Mouse (Mus musculus) retina, adult 2 months (tissue): ENCODE results near the gene Cdh23.

Experiments
- DNase-seq: peaks from one replicate; pipeline ENCODE4 v3.0.0-alpha.2; 2012; ENCODE audit warnings: low read depth, low spot score

The Cdh23 gene

GRCm38 (mm10) chr10:60344111-60344510, 352.2 kb downstream of the Cdh23 start:
- no peak for DNase-seq

- DNase-seq = no peak
Measured at GRCm38 (mm10) chr10:60341528-60341927, 354.8 kb downstream of the Cdh23 start.

GRCm38 (mm10) chr10:60335021-60335420, 361.3 kb downstream of the Cdh23 start:
- DNase-seq = no peak

DNA sequence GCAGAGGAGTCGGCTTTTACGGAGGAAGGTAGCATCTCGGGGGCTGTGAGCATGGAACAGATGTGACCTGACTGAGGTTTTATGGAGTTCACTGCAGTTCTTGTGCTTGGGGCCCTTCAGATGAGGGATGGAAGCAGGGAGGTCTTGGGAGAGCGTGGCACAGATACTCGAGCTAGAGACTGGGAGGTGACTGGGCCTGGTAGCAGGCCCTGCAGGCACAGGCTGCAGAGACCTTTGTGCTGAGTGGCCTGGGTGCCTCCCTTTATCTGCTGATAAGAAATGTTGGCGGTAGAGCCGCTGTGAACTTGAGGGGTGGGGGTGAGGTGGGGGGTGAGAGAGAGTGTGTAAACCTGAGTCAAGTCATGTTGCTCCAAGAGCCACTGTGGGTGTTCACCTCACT, 361.7 kb downstream of the Cdh23 start:
- no peak for DNase-seq

GRCm38 (mm10) chr10:60328963-60329650, 367.2 kb downstream of the Cdh23 start:
- no peak for DNase-seq

DNA sequence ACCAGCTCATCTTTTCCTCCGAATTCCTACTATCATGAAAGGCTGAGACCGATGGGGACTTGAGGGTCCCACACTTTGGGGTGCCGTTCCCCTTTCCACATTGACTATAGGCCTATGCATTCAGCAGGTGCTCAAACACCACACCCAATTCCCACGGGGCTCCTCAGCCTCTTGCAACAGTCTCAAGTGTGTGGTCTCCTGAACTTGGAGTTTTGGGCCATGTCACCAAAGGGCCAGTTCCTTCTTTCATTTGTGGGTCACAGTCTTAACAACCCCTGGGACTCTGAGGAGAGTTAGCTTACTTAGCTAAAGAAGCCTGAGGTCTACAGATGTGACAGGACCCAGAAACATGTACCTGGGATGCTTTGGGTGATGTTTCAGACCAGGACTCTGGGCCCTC, 380.1 kb downstream of the Cdh23 start:
- DNase-seq = no peak

GRCm38 (mm10) chr10:60313606-60314005, 382.7 kb downstream of the Cdh23 start:
- no peak for DNase-seq

GRCm38 (mm10) chr10:60310629-60311028, 385.7 kb downstream of the Cdh23 start:
- no peak for DNase-seq

DNA sequence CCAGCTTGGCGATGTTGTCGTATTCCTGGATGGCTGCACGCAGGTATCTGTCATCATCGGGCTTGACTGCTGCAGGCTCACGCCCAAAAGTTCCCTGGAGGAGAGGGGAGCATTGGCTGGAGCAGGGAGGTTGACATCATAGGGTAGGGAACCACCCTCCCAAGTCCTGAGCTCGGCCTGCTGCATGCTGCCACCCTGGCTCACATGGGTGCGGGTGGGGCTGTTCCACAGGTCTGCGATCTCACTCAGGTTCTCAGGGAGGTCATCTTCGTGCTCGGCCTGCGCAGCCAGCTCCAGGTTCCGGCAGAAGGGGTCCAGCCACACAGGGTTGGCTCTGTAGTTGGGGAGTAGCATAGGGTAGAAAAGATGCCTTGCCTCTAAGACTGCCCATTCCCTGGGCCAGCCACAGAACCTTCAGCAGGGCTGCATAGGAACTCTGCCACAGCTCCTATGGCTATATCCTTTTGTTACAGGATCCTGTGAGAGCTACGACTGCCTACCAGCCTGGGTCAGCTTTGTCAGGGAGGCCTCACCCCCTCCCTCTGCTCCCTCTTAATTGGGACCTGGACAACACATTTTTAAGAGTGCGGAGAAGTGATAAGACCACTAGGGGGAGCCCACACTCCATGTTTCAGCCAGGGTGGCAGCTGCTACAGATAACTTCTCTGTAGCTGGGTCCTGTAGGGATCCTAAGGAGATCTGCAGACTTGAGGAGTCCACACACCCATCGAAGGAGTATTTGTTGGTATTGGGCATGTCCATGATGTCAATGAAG, 391.2 kb downstream of the Cdh23 start:
- DNase-seq = peak; percentile 63

DNA sequence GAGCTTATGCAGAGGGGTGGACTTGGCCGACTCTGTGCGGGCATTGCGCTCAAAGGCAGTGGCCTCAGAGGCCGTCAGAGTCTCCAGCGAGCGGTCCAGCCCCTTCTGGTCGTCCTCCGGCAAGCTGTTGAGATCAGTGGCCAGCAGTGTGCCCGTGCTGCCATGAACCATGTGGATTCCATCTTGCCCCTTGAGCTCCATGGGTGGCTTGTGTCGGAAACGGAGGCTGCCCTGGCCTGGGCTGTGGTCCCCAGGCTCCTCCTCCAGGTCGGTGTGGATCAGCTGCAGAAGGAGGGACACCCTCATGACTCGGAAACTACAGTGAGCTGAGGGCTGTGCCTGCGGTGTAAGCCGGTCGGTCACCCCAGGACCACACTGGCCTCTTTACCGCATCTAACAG, 392.9 kb downstream of the Cdh23 start:
- no peak for DNase-seq

DNA sequence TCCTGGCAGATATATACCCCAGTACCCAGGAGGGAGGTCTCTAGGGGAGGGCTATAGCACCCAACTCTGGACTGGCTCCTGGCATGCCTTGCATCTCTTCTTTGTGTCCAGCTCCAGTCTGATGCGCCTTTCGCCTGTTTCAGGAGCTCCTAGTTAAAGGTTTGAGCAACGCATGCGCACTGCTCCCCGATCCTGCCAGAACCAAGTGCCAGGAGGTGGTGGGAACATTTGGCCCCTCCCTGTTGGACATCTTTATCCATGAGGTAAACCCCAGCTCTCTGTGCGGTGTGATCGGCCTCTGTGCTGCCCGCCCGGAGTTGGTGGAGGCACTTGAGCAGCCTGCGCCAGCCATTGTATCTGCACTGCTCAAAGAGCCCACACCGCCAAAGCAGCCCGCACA, 396.7 kb downstream of the Cdh23 start:
- no peak for DNase-seq

- no peak for DNase-seq
Measured at GRCm38 (mm10) chr10:60296027-60296426, 400.3 kb downstream of the Cdh23 start.

GRCm38 (mm10) chr10:60295356-60295755, 400.9 kb downstream of the Cdh23 start:
- no peak for DNase-seq

GRCm38 (mm10) chr10:60294621-60295020, 401.7 kb downstream of the Cdh23 start:
- DNase-seq = no peak

GRCm38 (mm10) chr10:60292209-60292608, 404.1 kb downstream of the Cdh23 start:
- DNase-seq = no peak

DNA sequence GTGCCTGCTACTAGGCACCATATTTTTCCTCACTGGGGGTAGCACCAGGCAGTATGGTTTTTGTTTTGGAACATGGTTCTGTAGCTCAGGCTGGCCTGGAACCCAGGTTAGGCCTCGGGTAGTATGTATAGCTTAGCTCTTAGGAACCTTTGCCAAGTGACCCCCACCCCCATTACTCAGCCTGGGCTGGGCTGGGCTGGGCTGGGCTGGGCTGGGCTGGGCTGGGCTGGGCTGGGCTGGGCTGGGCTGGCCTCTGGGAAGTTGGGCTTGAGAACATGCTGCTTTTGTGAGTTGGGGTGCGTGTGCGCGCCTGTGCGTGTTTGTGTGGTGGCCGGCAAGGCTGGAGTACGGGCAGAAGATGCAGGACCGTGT, 405.6 kb downstream of the Cdh23 start:
- no peak for DNase-seq

DNA sequence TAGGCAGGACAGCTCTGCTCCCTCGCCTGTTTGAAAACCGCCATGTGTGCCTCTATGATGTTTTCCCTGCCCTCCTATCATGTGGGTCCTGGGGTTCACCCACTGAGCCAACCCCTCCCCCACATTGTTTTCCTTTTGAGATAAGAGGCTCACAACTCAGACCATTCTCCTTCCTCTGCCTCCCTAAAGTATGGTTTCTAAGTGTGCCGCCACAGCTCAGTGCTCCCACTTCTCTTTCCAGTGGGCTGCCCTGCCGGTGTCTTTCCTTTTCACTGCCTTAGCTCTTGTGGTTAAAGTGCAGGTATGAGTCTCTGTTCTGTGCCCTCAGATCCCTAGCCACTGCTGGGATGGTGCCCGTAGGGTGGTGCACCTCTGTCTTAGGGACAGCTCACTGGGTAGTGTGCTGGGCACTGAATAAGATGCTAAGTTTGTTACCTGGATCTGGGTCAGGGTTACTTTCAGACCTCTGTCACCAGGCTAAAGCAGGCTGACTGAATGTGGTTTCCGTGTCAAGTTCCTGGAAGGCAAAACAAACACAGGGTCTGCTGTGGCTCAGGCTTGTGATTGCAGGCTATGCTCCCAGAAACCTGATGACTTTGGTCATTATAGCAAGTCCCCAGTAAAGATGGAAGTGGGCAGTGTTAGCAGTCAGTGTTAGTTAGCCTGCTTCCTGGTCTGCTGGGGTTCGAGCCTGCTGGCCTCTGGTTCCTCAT, 406.1 kb downstream of the Cdh23 start:
- DNase-seq = no peak

DNA sequence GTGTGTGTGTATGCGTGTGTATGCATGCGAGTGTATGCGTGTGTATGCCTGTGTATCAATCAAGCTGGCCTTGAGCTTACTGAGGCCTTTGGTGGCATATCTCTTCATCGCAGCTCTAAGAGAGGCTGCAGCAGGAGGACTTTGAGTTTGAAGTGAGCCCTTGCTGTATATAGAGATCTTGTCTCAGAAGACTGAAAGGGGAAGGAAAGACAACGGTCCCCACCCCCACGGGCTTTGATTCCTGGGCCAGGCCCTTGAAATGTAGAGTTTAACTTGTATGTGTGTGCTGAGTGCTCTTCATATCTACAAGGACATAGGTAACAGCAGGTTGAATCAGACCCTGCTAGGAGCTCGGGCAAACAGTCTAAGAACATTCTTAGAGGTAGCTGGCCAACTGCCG, 407.1 kb downstream of the Cdh23 start:
- no peak for DNase-seq

DNA sequence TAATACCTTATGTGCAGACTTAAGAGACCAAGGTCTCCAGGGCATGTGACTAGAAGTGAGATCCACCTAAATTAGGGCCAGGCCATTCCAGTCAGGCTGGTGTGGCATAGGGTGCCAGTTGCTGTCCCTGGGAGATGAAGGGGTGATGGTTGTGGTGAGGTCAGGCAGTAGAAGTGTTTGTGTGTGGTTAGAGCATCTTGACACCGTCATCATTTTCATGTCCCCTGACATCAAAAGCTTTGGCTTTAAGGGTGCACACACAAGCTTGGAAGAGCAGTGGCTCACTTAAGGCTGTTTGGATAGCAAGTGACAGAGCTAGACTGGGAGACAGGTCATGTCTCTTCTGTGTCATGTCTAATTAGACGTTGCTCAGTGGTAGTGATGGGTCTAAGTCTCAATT, 408.6 kb downstream of the Cdh23 start:
- no peak for DNase-seq

DNA sequence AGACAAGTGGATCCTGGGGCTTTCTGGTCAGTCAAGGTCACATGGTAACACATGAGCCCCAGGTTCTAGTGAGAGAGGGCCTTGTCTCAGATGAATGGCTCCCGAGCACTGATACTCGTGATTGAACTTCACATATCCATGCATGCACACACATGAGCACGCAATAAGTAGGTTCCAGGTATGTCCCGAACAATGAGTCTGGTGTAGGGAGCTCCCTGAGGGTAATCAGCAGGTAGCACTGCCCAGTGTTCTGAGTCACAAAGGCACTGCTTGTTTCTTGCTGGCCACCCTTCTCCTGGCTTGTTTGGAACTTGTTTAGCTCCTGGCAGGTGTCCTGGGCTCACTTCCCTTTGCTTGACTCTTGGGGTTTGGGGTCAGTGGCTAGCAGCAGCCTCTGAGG, 409.1 kb downstream of the Cdh23 start:
- DNase-seq = no peak

GRCm38 (mm10) chr10:60286546-60286945, 409.7 kb downstream of the Cdh23 start:
- no peak for DNase-seq

- no peak for DNase-seq
Measured at GRCm38 (mm10) chr10:60285676-60286372, 410.5 kb downstream of the Cdh23 start.
